Mouse (Mus musculus): Measurements from ENCODE around the gene Fam129a. TPM values are rescaled to one million over a fixed set of nuclear protein-coding genes. Genes with fewer than 3 reads are reported as not detected.
A peak's percentile ranks its signal among the peaks of the same experiment; 100 is the strongest.
"Not testable (repeated sequence)": the region's sequence is repeated elsewhere in the genome, so short reads cannot be mapped to it uniquely, and the experiment has no call there.

The Fam129a gene
- polyA plus RNA-seq, 1 experiment from 2014 or later: 13.1 TPM

DNA sequence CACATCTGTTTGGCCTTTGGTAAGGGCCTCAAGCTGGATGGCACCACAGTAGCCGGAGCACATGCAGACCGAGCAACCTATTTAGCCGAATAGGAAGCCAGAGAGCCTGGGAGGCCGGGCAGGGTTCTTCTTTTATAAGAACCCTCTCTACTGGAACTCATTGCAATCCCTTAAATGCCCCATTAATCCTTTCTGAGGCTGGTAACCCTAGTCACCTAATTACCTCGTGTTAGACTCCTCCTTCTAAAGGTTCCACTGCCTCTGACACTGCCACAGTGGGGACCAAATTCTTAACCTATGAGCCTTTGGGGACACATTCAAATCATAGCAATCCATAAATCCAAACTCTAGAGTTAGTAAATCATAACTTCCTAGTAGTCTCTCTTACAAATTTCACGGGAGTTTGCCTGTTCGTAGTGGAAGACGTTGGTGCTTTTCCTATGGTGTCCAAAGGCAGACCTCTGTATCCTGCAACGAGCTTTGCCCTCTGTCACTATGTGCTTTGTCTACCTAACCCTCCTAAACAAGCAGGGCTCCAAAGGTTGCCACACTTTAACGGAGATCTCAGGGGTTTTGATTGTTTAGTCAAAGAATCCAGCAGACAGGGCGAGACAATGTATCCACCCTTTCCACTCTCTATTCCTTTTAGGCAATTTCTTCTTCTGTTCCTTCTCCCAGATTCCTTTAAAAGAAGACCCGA, 24.8 kb downstream of the Fam129a start:
- ATAC-seq: no peak
- DNase-seq (ENCODE audit: low spot score): no peak

DNA sequence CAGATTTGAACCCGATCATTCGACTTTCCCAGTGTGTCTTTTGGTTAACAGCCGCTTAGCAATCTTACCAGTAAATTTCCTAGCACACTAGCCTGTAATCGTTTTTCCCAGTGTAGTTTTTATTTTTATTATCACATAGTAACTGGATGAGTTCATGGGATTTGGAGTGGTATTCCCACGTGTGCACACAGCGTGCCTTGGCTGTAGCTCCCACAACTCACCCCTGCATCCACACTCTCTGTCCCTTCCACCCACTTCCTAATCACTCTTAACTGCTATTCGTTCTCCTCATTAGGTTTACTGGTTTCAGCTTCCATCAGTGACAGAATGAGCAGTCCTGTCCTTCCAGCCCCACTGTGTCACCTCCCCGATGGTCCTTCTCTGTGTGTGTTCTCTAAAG, 25.6 kb downstream of the Fam129a start:
- no peaks in the 10 kb centered on the region for H3K36me3 ChIP-seq (ENCODE audit: insufficient read depth, low read length)
- DNase-seq (ENCODE audit: low spot score): no peak
- no peak overlapping the region for H3K4me2 ChIP-seq (replicated peaks; ENCODE audit: low read depth, low read length)
- H3K4me3 ChIP-seq (ENCODE audit: low read depth, low read length): no peak overlapping the region
- H3K4me1 ChIP-seq (ENCODE audit: insufficient read depth, low read depth, low read length): no peaks in the 10 kb centered on the region
- H3K9ac ChIP-seq (replicated peaks; ENCODE audit: low read depth): no peak overlapping the region
- H3K9me3 ChIP-seq (ENCODE audit: low read length): no peaks in the 10 kb centered on the region
- ATAC-seq: no peak
- H3K27me3 ChIP-seq (replicated peaks; ENCODE audit: insufficient read depth, low read length): no peaks in the 10 kb centered on the region
- TF ChIP-seq CTCF (IDR thresholded peaks at IDR 0.05): no peak
- no peak for TF ChIP-seq EP300 (IDR thresholded peaks at IDR 0.05)
- 60% methylated on average over 8 of the region's 8 CpGs for WGBS
- no peak overlapping the region for H3K27ac ChIP-seq (ENCODE audit: low read length)

More for the DNA sequence above, 24.8 kb downstream of the Fam129a start:
- H3K4me2 ChIP-seq (replicated peaks; ENCODE audit: low read depth, low read length): no peak overlapping the region
- H3K4me3 ChIP-seq (ENCODE audit: low read depth, low read length): no peak overlapping the region
- no peaks in the 10 kb centered on the region for H3K27me3 ChIP-seq (replicated peaks; ENCODE audit: insufficient read depth, low read length)
- no peak overlapping the region for H3K27ac ChIP-seq (ENCODE audit: low read length)
- no peaks in the 10 kb centered on the region for H3K4me1 ChIP-seq (ENCODE audit: insufficient read depth, low read depth, low read length)
- H3K9me3 ChIP-seq (ENCODE audit: low read length): no peaks in the 10 kb centered on the region
- 75% methylated on average over 12 of the region's 12 CpGs for WGBS
- H3K9ac ChIP-seq (replicated peaks; ENCODE audit: low read depth): no peak overlapping the region
- H3K36me3 ChIP-seq (ENCODE audit: insufficient read depth, low read length): no peaks in the 10 kb centered on the region
- TF ChIP-seq CTCF (IDR thresholded peaks at IDR 0.05) (no peak), EP300 (IDR thresholded peaks at IDR 0.05) (no peak)

DNA sequence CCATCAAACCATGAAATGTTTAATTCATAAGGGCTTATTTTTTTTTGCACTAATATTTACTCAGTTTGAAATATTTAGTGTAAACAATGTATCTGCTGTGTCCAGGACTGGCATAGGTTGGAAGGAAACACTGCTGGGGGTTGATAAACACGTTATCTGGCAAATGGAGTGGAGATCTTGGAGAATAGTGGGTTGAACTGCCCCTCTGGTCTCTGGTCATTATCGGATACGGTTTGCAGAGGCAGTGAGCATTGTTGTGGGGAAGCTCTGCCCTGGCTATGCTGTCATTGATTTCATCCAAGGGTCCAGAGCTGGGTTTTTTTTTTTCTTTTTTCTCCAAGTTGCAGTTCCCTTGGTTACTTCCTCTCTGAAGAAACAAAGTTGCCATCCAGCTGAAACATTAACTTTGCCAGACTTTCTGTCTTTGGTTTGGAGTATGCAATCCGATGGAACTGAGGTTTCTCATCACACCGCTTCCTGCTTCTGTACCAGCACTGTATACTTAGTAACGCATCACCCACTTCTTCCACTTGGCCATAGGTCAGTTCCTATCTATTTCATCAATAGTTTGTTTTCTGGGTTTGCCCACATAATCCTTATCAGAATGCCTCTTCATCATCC, 26.8 kb downstream of the Fam129a start:
- Histone ChIP-seq H3K9me3 (ENCODE audit: low read length) (no peaks in the 10 kb centered on the region), H3K36me3 (ENCODE audit: insufficient read depth, low read length) (no peaks in the 10 kb centered on the region), H3K4me3 (ENCODE audit: low read depth, low read length) (no peak overlapping the region), H3K9ac (replicated peaks; ENCODE audit: low read depth) (no peak overlapping the region), H3K27ac (ENCODE audit: low read length) (no peak overlapping the region), H3K4me2 (replicated peaks; ENCODE audit: low read depth, low read length) (no peak overlapping the region), H3K27me3 (replicated peaks; ENCODE audit: insufficient read depth, low read length) (no peaks in the 10 kb centered on the region), H3K4me1 (ENCODE audit: insufficient read depth, low read depth, low read length) (no peaks in the 10 kb centered on the region)
- TF ChIP-seq EP300 (IDR thresholded peaks at IDR 0.05): no peak
- TF ChIP-seq CTCF (IDR thresholded peaks at IDR 0.05): no peak
- no peak for ATAC-seq
- WGBS: 56% methylated on average over 6 of the region's 6 CpGs
- DNase-seq (ENCODE audit: low spot score): peak; percentile 30

DNA sequence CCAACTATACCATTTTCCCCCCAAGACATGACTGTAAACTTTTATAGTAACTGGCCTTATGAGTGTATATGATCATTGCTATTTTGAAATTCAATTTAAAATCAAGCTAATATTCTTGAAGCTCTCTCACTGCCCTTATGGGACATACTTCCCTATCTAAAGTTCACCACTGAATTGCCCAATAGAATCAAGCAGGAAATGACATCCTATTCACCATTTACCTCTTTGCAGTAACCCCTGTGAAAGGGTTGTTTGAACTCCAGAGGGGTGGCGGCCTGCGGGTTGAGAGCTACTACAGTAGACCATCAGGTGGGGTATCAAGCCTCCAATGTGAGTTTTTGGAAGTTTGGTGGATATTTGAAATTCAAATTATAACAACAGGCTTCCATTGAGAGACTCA, 27.9 kb downstream of the Fam129a start:
- TF ChIP-seq EP300 (IDR thresholded peaks at IDR 0.05): no peak
- no peak for TF ChIP-seq CTCF (IDR thresholded peaks at IDR 0.05)
- H3K4me3 ChIP-seq (ENCODE audit: low read depth, low read length): no peak overlapping the region
- no peak overlapping the region for H3K9ac ChIP-seq (replicated peaks; ENCODE audit: low read depth)
- no peaks in the 10 kb centered on the region for H3K27me3 ChIP-seq (replicated peaks; ENCODE audit: insufficient read depth, low read length)
- no peak overlapping the region for H3K4me2 ChIP-seq (replicated peaks; ENCODE audit: low read depth, low read length)
- no peak overlapping the region for H3K27ac ChIP-seq (ENCODE audit: low read length)
- DNase-seq (ENCODE audit: low spot score) (no peak), ATAC-seq (no peak)
- H3K36me3 ChIP-seq (ENCODE audit: insufficient read depth, low read length): no peaks in the 10 kb centered on the region
- no peaks in the 10 kb centered on the region for H3K4me1 ChIP-seq (ENCODE audit: insufficient read depth, low read depth, low read length)
- WGBS: 90% methylated on average over 2 of the region's 2 CpGs
- H3K9me3 ChIP-seq (ENCODE audit: low read length): no peaks in the 10 kb centered on the region

DNA sequence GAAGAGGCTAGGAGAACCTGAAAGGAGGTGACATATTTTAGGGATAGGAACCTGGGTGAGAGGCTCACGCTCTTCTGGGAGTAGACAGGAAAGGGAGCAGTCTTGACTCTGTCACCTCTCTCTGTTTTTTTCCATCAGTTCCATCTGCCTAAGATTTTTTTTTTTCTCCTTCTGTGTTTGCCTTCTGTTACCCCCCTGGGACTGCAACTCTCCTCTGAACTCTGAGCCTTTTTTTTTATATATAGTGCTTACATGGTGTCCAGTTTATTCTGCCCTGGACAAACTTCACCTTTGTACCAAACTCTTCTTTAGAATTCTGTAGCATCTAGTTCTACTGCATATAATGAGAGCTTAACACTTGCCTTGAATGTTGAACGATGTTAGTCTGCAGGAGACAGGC, 33.3 kb downstream of the Fam129a start:
- H3K9me3 ChIP-seq (ENCODE audit: low read length): no peaks in the 10 kb centered on the region
- no peak overlapping the region for H3K4me3 ChIP-seq (ENCODE audit: low read depth, low read length)
- no peaks in the 10 kb centered on the region for H3K27me3 ChIP-seq (replicated peaks; ENCODE audit: insufficient read depth, low read length)
- H3K27ac ChIP-seq (ENCODE audit: low read length): no peak overlapping the region
- no peak overlapping the region for H3K9ac ChIP-seq (replicated peaks; ENCODE audit: low read depth)
- TF ChIP-seq CTCF (IDR thresholded peaks at IDR 0.05) (no peak), EP300 (IDR thresholded peaks at IDR 0.05) (no peak)
- H3K36me3 ChIP-seq (ENCODE audit: insufficient read depth, low read length): no peaks in the 10 kb centered on the region
- ATAC-seq: no peak
- no peak for DNase-seq (ENCODE audit: low spot score)
- no peak overlapping the region for H3K4me2 ChIP-seq (replicated peaks; ENCODE audit: low read depth, low read length)
- WGBS: 74% methylated on average over 2 of the region's 2 CpGs
- H3K4me1 ChIP-seq (ENCODE audit: insufficient read depth, low read depth, low read length): no peaks in the 10 kb centered on the region

DNA sequence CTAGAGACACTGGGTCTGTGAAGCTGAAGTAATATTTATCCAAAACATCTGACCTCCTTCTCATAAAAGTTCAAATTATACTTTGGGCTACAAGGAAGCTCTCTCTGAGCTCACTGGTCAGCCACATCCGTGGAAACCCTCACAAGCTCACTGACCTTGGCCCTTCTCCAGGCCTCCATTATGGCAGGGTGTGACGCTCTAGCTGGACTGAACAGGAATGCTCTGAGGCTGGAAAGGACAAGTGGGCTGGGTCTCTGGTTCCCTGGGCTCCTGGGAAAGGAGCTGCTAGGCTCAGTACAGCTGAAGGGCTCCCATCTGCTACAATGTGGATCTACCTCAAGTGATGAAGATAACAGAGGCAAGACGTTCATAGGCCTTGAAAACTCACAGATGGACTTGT, 37.0 kb downstream of the Fam129a start:
- H3K36me3 ChIP-seq (ENCODE audit: insufficient read depth, low read length); DNase-seq (ENCODE audit: low spot score); H3K4me3 ChIP-seq (ENCODE audit: low read depth, low read length); H3K9ac ChIP-seq (replicated peaks; ENCODE audit: low read depth); H3K4me1 ChIP-seq (ENCODE audit: insufficient read depth, low read depth, low read length); H3K27me3 ChIP-seq (replicated peaks; ENCODE audit: insufficient read depth, low read length); H3K4me2 ChIP-seq (replicated peaks; ENCODE audit: low read depth, low read length); H3K9me3 ChIP-seq (ENCODE audit: low read length); H3K27ac ChIP-seq (ENCODE audit: low read length): not testable (repeated sequence)
- 51% methylated on average over 3 of the region's 3 CpGs for WGBS
- ATAC-seq: peak; percentile 17; the same call in 1 of the 2 replicates

All from lung, postnatal 0 days (tissue).